Mouse (Mus musculus): ENCODE measurements at regions not wholly inside any gene's neighbourhood (a gene's known extent, or its start where the extent isn't known, plus 50 kb on each side); places are given as distances from the start of the nearest gene placed in this dataset.

DNA sequence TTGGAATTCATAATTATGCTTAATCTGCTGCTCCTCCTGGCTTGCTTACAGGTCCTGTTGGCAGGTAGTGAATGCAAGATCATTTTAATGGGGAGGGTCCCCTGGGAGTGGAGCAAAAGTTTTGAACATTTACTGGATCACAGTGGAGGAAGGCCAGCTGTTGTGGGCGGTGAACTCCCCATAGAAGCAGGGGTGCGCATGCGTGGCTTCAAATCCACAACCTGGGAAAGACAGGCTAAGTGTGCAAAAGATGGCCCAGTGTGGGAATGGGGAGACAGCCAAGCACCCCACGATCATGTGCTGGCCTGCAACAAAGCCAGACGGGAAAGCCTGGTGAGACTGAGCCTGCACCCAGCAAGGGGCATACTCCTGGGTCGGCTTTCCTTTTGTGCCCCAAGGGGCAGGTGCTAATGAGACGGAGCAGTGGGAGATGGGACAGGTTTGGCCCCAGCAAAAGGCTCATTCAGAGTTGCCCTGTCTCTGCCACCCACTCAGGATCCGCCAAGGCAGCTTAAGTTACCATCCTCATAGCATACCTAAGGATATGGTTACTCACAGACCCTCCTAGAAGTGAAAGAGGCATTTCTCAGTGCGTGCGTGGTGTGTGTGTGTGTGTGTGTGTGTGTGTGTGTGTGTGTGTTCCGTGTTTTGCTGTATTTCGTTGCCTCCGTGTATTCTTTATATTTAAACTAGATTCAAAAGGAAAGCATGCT is 412.3 kb downstream of the Epha4 start:
- no peak for ATAC-seq (ENCODE audit: poor library complexity, severe bottlenecking)

DNA sequence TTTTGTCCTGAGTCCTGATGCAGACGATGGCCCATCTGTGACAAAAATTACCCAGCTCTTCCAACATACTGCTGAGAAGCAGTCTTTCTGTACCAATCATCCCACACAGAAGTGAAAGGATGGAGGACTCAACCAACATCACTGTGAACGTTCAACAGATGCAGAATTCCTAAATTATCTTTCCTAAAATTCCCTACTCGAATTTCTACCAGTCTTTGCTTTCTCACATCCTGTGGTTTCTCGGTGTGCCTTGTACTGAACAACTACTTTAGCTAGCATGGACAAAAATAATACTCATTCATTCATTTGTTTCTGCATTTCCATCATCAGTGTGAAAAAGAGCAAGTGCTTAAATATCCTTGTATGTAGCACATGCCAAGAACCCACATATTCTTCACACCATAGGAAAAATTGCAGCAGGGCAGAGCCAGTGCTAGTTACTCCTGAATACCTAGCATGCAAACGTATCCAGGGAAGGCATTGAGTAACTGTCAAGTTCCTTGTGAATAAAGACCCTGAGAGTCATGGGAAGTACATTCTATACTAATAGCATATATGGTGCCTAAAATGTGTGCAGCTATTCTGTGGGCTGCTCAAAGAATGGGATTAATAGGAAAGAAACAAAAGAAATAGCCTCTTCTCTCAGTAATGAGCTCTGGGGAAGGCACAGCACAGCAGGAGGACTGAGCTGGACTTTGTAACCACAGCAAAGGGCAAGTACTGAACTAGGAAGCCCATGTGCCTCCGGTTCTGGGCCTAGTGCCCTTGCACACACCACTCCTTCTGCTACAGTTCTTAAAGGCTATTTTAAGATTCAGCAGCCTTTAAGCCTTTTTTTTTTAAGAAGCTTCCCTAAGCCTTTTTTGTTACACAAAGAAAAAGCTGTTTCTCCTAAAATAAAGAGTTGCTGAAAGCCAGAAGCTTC is 404.8 kb downstream of the Epha4 start:
- ATAC-seq (ENCODE audit: poor library complexity, severe bottlenecking), result no peak

DNA sequence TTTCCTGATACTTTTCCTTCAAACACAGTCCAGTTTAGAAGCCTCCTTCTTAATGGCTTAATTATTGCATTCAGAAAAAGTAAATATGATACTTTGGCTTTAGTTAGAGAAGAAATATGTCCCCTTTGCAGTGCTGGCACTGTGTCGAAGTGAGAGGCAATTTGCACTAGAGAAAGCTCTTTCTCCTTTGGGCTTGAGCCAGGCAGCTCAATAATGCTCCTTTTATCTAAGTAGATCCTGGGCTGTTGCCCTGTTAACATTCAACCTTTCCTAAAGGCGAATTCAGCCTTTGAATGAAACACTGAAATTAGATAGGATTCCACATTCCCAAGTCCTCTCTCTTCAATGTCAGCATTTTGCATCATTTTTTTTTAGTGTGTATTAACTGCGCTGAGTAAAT is 386.5 kb downstream of the Epha4 start:
- ATAC-seq (ENCODE audit: poor library complexity, severe bottlenecking), result no peak

DNA sequence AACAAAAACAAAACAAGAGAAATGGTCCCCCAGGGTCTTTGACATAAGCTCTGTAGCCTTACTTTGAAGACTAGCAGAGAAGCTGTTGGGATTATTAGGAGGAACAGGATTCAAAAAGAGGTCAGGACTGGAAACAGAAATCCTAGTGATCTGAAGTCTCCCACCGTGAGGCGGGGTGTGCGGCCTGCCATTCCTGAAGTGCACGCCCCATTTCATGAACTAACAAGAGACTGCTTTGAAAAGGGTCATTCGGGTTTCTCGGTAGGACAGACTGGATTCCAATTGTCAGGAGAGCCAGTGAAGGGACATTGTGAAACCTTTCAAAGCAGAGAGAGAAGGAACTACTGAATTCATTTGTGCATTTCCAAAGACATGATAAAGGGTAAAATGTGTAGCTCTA is 377.2 kb downstream of the Epha4 start:
- ATAC-seq (ENCODE audit: poor library complexity, severe bottlenecking), result no peak

DNA sequence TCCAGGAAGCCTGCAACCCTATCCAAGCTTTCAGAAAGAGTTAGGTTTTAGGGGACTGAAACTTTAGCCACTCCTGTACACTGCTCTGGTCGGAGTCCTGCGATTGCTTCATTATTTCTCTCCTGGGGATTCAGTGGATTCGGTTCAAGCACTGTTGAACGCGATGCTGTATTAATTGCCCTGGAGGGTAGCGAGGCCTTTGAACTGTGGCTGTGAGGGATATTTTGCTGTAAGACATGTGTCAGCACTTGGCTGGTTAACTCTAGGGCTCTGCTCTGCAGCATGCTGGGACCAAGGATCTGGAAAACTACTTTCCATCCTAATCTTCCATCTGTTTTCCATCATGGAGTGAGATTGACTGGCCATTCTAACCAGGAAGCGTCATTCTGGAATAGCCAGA is 374.0 kb downstream of the Epha4 start:
- ATAC-seq (ENCODE audit: poor library complexity, severe bottlenecking), result no peak

DNA sequence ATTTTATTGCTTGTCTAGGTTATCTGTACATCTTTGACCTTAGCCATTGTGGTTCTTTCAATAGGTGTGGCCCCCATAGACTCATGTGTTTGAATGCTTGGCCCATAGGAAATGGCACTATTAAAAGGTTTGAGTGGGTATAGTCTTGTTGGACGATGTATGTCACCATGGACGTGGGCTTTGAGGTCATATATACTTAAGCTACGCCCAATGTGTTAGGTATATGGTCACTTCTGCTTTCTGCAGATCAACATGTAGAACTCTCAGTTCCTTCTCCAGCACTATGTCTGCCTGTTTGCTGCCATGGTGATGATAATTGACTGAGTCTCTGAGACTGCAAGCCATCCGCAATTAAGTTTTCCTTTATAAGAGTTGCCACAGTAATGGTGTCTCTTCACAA is 366.8 kb downstream of the Epha4 start:
- ATAC-seq (ENCODE audit: poor library complexity, severe bottlenecking), result peak; percentile 54

DNA sequence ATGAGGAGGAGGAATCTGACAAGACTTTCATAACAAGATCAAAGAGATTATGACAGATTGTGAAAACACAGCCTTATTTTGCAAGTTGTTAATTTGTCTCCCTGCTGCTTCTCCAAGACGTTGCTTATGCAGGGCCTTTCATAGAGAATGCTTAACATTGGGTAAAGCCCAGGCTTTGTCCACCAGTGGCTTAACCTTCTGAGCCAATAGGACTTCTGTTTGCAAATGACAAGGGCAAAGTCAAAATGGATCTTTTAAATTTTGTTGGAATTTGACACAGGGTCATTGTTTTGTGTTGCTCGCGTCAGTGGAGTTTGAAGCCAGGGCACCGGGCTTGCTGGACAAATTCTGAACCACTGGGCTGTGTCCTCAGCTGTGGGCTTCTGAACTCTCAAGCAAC is 346.6 kb downstream of the Epha4 start:
- ATAC-seq (ENCODE audit: poor library complexity, severe bottlenecking), result no peak

DNA sequence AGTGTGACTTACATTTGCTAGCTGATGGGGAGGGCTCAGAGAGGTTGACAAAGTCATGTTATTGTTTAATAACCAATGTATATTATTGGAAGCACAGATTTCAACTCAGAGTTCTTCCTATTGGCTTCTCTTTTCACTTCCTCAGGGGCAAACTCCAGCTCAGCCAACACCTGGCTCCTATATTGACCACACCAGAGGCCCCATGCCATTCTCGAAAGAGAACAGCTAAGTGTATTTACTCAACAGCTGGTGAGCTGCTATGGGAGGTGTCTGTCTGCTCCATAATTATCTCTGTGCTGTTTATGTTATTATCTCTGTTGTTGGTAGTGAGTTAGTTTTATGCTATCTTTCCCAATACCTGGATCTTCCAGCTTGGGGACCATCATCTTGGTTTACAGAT is 342.4 kb downstream of the Epha4 start:
- ATAC-seq (ENCODE audit: poor library complexity, severe bottlenecking), result no peak

DNA sequence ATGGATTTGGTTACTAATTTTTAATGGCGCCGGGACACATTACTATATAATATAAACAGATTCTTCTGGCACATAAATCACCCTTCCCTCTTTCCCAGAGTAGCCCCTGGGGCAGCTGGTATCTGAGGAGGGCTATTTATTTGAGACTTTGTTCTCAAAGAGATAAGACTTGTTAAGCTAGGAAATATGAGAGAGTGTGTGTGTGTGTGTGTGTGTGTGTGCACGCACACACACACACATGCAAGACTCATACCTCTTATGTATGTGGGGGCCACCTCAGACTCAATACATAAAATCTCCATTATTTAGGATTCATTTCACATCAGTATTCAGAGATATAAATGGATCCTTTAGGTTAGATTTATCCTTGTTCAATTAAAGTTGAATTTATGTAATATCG is 340.1 kb downstream of the Epha4 start:
- no peak for ATAC-seq (ENCODE audit: poor library complexity, severe bottlenecking)

DNA sequence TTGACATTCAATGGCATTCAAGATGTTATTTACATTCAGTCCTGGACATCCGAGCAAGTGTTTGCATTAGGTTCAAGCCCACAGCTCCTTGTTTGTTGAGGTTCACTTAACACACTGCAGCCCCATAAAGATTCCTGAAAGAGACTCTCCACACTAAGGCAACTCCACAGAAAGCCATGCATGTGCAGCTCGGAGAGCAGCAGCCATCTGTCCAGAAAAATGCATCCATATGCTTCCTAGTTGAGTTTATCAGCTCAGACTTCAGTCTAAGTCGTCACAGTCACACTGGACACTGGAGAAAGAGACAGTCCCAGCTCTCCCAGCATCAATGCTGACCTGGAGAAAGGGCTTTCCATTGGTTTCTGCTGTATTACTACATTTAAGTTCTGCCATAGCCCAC is 339.7 kb downstream of the Epha4 start:
- no peak for ATAC-seq (ENCODE audit: poor library complexity, severe bottlenecking)

DNA sequence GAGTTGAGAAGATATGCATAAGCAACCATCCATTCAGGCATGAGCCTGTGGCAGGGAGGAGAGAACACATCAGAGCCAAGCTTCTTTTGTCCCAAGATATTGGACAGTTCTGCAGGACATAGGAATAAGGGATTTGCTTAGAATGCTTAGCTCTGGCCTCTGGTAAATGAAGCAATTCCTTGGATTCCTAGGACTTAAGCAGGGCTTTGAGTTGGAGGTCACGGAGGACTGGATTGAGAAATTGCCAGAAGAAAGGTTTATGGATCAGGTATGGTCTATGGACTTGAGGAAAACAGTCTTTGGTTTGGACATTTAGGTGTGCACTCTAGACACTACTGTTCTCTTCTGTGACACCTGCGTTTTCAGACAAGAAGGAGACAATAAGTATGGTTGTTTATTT is 338.4 kb downstream of the Epha4 start:
- no peak for ATAC-seq (ENCODE audit: poor library complexity, severe bottlenecking)

DNA sequence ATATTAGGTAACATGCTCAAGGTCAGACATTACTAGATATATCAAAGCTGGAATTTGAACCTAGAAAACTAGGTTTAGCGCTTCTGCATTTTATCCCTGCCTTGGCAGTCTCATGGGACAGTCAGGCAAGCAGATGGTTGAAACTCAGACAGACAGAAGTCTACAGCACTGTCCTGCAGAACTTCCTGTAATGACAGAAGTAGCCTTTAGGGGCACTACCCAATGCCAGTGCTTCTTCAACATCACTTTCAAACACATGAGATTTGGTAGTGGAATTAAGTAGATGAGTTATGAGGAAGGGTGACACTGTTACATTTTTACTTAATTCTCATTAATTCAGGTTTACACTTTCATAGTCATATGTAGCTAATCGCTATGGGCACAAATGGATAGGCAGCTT is 330.9 kb downstream of the Epha4 start:
- ATAC-seq (ENCODE audit: poor library complexity, severe bottlenecking), result peak; percentile 60; the same call in 1 of the 2 replicates

DNA sequence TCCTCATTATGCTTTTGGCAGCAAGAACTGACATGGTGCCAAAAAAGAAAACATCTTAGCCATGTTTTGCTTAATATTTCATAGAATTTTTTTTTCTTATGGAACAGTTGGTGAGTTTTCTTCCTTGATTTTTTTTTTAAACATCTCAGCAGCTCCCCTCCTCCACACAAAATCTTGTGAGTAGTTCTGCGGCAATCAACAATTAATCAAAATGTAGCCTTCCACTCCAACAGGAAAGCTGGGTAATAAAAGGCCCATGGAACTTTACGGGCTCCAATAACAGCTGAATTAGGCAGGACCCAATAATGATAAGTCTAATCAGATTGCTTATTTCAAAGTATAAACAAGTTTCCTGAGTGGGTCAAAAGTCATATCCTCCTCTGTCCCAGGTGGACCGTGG is 324.7 kb downstream of the Epha4 start:
- ATAC-seq (ENCODE audit: poor library complexity, severe bottlenecking), result no peak

DNA sequence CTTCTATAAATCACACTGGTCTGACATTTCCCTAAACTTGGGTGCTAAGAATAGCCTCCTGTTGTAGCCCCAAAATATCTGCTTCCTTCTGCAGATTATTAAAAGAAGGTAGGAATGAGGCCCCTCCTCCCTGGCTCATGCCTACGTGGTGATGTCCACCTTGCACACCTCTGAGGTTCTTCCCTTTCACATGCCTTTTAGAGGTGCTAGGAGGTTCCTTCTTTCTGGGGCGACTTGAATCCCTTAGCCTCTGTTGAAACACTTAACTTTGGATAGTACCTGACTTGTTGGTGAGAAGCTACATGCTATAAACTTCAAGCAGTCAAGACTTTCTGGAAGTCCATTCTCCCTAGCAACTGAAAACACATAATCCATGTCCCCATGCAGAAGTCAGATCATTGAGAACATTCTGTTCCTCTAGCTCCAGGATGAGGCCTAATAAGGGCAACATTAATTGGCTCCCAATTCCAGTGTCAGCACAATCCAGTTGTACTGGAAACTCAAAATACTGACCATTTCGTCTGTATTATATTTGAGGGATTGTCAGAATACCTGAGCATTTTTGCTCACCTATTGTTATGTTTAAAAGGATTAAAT is 313.5 kb downstream of the Epha4 start:
- ATAC-seq (ENCODE audit: poor library complexity, severe bottlenecking), result no peak

DNA sequence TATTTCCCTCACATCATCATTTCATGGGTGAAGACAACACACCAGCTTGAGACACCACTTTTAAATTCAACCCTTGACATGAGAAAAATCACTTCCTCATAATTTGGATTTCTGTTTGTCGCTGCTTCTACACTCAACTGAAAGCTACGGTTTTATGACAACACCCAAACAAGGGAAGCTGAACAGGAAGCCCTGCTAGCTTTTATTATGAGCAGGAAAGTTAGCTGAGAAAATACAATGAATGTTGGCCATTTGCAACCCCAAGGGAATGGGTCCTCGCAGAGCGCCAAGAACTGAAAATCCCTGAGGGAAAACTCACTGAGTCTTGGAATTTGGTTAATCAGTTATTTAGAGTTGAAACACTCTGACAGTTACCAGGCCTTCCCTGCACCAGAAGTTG is 311.9 kb downstream of the Epha4 start:
- peak; percentile 84 for ATAC-seq (ENCODE audit: poor library complexity, severe bottlenecking)

DNA sequence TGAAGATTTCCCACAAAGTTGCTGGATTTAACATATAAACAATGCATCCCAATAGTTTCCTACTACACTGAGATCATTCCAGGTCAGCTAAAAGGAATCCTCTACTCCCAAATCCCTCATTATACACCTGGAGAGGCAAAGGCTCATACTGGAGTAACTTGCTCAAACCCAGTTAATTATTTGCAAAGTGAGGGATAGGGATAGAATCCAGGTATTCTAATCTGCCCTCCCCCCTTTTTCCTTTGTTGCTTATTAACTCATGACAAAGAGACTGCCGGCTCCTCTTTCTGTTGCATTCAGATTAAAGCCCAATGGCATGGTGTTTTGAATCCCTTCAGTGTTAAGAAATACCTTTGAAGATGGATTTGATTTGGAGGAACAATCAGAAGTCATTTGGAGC is 308.4 kb downstream of the Epha4 start:
- no peak for ATAC-seq (ENCODE audit: poor library complexity, severe bottlenecking)

DNA sequence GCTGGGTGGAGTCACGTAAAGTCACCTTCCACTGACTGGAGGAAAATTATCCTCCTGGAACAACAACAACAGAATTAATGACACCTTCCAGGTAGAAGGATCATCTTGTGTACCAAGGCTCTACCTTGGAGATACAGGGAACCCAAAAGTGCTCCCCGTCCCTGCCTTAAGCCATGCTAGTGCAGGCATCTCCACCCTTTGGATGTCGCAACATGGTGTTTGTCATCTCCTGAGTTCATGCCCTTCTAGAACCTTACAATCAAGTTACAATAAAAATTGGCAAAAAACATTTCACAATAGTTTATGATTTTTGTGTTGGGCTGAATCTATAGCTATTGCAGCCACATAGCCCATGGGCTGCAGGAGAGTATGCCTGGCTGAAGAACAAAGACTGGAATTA is 305.5 kb downstream of the Epha4 start:
- peak; percentile 79 for ATAC-seq (ENCODE audit: poor library complexity, severe bottlenecking)

DNA sequence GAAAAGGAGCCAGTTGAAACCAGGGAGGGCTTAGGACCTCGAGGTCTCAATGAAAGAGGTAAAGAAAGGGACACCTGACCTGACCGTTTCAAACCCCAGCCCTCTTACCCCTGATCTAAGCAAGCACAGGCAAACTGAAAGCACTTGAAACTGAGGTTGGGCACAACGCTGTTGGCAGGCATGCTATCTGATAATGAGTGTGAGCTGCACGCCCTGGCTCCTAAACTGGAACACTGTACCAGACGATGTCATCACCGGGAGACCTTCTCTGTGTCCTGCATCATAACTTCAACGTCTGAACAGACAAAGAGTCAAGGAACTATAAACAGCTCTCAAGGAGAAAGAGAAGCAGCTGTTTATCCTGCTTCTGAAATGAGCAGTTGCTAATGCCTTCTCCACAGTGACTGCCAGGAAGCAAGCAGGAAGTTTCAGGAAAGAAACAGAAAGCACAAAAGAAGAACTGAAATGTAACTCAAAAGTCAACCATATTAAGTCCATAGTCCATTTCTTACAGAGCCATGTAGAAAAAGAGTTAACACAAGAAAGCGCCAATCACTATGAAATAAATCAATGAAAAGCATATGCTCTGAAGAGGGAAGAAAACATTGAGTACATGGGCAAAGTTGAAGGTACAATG is 301.3 kb downstream of the Epha4 start:
- peak; percentile 66 for ATAC-seq (ENCODE audit: poor library complexity, severe bottlenecking)

DNA sequence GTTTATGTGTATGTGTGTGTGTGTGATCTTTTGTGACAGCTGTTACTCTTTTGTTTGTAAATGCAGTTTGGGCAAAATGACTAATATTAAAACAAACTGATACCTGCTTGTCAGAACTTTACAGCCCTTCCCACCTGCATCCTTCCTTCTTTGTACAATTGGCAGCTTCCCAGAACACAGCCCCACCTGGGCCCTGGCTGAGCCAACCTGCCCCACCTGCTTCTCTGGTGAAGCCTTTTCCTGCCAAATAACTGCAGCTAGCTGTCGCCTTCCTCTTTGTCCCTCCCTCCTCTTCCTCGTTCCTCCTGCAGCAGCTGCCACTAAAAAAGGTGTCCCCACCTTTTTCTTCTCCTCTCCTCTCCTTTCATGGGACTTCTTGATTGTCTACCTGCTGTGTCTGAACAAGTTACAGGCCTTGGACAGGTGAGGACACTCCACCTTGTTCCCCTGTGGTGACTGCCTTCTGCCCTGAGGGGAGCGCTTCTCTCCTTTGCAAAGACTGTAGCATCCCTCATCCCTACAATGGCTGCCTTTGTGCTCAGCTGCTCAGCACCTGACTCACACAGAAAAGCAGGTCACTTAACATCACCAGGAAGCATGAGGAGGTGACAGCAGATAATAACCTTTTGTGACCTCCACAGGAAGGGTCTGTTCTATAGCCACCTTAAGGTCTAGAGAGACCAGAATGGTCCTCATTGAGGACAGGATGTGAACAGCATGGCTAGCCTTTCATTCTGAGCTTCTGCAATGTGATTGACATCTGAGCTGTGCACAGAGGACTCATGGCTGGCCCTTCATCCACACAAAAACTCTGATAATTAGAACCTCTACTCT is 295.2 kb downstream of the Epha4 start:
- ATAC-seq (ENCODE audit: poor library complexity, severe bottlenecking), result no peak

DNA sequence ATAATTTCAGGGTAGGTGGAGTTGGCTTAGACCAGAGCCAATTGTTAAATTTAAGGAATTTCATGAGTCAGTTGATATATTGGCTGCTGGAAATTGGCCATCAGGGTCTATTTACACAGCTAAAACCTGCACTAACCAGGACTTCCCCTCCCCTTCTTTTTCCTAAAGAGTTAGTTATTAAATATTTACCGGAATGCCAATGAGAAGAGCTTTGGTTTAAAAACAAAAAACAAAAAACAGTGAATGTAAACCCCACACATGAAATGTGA is 294.6 kb downstream of the Epha4 start:
- no peak for ATAC-seq (ENCODE audit: poor library complexity, severe bottlenecking)

DNA sequence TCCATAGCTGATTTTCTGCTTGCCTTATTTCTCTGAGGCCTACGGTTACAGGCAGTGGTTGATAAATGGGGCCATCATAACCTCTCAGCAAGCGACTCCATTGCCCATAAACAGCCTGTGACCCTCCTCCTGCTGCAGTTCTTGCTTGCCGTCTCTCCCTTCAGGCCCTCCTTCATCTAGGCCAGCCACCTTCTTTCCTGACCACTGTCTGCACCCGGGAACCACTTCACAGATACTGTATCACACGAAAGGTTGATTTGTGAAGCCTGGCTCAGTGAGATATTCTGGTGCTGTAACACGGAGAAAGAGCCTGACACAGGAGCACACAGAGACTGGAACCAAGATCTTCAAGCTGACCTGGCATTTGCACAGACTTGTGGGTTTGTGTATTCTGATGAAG is 294.1 kb downstream of the Epha4 start:
- no peak for ATAC-seq (ENCODE audit: poor library complexity, severe bottlenecking)
